Mouse (Mus musculus): ENCODE results near the gene Mrps11.

DNA sequence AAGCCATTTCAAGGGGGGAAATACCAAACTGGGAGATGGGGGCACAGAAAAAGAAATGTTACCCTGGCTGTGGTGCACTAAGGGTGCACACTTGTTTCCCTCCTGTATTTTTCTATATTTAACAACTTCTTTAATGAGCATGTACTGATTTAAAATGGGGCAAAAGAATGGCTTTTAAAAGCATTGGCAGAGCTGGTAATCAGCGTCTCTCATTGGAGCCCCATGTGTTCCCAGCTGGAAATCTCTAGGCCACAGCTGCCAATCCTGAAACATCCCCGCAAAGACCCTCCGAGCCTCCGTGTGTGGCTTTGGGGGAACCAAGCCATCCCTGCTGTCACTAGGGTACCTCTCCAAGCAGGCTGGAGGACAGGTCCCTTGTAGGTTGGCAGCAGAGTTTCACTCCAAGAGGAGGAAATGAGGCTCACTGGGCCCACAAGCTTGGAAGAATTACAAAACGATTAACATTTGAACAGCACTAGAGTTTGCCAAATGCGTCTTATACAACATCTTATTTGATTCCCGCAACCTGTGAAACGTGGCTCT, 28.4 kb upstream of the Mrps11 start:
- no peak for TF ChIP-seq POLR2A (IDR thresholded peaks at IDR 0.05; ENCODE audit: low read depth, low read length)
- no peak for TF ChIP-seq CTCF (conservative IDR thresholded peaks at IDR 0.05; ENCODE audit: insufficient read depth, insufficient read length, low read depth, low read length)
